Mouse (Mus musculus) ES-CJ7 (cell line): ENCODE data around the gene Ppif.

Experiments used
- DNase-seq: peaks from one replicate; pipeline ENCODE4 v3.0.0; 2011; ENCODE audit warnings: low read depth, low spot score

Gene Ppif

DNA sequence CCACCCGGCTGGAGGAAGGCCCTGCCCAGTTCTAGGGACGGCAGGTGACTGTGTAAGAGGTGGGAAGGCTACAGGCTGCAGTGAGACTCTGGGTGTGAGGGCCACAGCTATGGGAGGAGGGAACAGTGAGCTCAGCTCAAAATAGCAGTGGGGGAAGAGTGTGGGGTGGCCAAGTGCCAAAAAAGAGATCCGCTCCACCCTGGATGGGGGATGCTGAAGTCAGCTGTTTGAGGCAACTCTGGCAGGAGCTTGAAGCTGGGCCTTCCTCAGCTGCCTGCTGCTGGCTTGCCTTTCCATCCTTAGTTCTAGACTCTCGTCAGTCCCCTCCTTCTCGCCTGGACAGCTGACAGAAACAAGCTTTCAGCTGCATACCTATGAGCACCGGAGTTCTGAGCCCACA is 42.6 kb downstream of the Ppif start:
- no peak for DNase-seq

DNA sequence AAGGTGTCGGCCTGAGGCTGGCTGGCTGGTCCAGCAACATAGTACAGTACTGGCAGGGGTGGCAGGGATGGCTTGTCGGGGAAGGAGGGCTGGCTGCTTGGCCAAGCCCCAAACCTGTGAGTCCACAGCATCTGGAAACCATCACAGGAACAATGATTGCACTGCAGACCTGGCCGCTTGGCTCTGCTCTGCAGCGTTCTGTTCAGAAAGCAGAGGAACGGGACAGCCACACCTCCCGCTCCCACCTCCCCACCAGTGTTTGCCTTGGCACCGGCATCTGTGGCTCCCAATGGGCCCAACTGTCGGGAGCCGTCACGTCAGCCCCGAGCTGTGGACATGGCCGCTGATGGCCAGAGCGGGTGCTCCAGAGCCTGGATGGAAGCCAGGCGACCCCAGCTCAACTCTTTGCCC is 44.6 kb downstream of the Ppif start:
- no peak for DNase-seq

DNA sequence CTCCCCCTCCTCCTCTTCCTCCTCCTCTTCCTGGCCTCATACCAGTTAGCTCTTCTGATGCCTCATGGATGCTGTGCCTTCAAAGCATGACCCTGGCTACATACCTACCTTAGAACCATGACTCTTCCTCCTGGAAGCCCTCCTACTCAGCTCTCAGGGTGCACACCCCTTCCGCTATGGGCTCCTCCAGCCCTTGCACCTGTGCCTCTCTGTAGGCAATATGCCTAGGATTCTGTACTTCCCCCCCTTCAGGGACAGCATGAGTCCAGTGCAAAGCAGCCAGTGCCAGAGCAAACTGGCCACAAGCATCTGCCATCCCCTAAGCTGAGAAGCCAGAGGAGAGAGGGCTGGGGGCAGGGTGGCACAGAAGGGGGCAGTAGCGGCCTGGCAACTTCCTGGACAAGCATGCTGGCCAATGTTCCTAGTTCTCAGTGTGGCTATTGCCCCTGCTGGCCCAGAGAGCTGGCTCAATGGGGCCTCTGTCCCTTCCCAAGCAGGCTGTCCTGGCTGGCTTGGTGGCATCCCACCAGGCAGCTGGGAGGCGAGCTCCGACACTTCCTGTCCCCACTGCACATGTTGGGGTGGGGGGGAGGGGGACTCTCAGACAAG is 46.1 kb downstream of the Ppif start:
- DNase-seq = no peak

DNA sequence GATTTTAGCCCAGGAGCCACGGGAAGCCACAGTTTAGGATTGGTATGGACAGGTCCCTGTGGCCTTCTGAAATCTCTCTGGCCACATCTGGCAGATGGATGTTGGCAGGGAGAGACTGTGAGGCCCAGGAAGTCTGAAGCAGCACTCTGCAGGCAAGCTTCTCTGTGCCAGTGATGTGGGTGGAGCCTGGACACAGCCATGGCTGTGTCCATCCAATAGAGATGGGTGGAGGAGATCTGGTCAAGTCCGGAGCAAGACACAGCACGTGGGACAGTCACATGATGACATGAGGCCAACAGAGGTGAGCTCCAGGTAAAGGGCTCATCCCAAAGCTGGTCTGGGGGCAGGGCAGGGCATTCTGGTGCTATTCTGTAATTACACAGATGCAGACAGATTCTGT is 47.3 kb downstream of the Ppif start:
- DNase-seq = no peak

DNA sequence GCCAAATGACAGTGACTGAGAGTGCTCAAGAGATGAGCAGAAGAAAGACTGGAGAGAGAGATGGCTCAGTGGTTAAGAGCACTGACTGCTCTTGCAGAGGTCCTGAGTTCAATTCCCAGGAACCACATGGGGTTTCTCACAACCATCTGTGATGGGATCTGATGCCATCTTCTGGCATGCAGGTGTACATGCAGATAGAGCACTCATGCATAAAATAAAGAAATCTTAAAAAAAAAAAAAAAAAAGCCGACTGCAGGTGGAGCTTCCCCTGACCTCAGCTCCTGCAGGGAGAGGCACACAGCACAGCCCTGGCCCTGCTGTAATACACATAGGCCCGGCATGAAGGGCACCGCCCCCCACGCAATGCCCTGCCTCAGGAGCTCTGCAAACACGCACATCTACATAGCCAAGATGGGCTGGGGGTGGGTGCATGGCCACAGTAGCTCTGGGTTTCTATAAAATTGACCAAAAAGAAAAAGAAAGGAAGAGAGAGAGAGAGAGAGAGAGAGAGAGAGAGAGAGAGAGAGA is 48.0 kb downstream of the Ppif start:
- peak; percentile 20 for DNase-seq

DNA sequence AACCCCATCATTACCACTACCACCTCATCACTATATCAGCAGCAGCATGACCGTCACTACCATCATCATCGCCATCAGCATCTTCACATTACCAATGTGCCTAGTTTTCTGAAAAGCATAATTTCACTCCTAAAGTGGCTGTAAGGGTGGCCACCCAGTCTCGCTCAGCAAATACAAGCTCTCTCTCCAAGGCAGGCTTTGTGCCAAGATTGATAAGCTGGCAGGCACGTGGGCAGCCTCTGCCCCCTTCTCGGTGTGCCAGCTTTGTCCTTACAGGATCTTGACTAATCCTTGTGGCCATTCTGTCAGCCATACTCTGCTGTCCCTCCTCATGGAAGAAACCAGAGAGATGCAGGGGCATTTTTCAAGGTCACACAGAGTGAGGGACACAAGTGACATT is 49.0 kb downstream of the Ppif start:
- DNase-seq = no peak

DNA sequence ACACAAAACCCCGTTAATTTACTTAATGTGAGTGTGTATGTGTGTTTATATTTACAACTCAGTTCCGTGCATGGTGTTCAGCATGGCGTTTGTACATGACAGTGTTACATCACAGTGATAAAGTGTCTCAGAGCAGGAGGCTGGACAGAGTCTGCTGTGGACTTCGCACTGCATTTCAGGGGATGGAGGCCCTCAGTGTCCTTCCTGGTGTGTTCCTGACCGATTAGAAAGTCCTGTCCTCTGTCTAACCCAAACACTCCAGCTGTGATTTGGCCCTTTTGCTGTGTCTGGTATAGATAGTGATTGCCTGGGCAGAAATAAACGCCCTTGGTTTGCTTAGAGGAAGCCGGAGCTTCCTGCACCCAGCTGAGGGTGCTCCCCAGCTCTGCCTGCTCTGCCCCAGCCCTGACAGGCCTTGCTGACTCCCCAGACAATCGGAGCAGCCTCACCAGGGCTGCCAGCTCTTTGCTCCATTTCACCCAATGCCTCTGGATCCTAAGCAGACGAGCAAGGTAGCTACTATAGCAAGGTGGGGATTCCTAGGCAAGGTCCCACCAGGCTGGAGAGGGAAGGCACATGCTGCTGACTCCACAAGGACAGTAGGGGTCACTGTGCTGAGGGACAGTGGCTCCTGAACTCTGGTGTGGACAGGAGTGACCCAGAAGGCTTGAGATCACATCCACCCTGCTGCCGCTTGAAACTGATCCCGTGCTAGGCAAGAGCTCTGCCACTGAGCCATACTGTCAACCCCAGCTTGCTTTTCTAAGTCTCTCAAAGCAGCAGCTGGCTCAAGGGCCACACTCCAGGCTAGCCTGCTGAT is 51.6 kb downstream of the Ppif start:
- DNase-seq = no peak

- DNase-seq = no peak
These were observed 52.4 kb downstream of the Ppif start for GRCm38 (mm10) chr14:25746371-25746770.

- no peak for DNase-seq
These were observed 53.3 kb downstream of the Ppif start for GRCm38 (mm10) chr14:25746971-25747945.

DNA sequence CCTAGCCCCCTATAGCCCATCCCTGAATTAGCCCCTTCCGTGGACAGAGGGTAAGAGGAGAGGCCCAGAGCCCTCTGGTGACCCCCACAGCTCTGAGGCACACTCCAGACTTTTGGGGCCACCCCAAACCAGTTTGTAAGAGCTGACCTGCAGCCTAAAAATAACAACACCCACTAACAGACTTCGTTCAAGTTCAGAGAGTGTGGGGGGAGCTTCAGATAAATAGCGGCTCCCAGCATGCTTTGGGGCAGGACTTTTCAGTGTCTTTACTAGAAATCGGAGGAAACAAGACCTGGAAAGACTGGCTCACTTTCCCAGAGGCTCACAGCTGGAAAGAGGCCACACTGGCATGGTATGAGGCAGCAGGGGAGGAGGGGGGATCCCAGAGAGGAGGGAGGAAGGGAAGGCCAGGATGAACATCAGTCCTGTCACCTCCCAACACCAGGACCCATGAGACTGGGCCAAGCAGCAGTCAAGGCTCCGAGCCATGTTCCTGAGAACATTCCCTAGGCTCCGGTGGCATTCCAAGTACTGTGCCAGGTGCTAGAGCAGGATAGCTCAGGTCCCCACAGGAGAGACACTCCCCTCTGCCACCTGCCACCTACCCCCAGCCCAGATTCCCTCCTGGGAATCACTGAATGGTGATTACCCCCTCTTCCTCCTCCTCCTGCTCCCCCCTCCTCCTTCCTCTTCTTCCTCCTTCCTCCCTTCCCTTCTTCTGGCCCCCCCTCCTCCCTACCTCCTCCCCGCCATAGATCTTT is 54.2 kb downstream of the Ppif start:
- no peak for DNase-seq

DNA sequence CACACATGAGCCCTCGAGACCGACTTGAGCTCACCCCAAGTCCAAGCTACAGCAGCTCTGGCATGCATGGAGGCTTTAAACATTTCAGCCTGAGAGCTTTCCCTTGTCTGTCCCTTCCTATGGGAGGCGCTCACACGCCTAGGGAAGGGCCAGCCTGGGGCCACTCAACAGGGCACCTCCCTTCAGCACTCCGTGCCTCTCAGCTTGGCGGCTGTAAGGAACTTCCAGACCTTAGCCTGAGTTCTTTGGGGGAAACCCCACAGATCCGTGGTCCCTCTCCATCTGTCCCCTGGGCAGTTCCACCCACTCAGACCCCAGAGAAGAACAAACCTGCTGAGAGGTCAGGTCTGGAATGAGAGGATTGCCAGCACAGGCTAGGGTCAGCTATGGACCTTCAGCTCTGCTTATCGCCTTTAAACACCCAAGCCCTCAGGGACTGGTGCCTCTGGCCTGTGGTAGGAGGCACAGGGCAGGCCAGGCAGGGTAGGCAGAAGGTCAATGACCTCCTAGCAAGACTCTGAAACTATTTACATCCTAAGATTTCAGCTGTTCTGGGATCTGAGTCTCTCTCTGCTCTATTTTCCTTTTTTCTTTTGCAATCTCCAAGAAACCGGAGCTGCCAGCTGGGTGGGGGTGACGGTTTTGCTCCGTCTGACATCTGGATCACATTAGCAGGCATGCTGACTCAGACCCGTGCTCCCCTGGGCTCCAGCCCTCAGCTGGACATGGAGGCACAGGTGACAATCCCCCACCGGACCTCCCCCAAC is 55.4 kb downstream of the Ppif start:
- no peak for DNase-seq
